Mouse (Mus musculus) bone marrow, adult 2 months (tissue): ENCODE measurements around the gene Pcp2.

Experiments
- CTCF ChIP-seq: fragments of 200-500 bp; IDR thresholded peaks from 2 replicates; pipeline ENCODE4 v1.5.1; 2011; ENCODE audit warnings: low read length, control low read depth; ENCODE audit not compliant: control insufficient read depth, insufficient read depth
- POLR2A ChIP-seq: fragments of 200-500 bp; IDR thresholded peaks from 2 replicates; pipeline ENCODE4 v1.6.1; 2011; ENCODE audit warnings: low read depth, mild to moderate bottlenecking, control low read depth, low read length, borderline replicate concordance; ENCODE audit not compliant: control insufficient read depth

DNA sequence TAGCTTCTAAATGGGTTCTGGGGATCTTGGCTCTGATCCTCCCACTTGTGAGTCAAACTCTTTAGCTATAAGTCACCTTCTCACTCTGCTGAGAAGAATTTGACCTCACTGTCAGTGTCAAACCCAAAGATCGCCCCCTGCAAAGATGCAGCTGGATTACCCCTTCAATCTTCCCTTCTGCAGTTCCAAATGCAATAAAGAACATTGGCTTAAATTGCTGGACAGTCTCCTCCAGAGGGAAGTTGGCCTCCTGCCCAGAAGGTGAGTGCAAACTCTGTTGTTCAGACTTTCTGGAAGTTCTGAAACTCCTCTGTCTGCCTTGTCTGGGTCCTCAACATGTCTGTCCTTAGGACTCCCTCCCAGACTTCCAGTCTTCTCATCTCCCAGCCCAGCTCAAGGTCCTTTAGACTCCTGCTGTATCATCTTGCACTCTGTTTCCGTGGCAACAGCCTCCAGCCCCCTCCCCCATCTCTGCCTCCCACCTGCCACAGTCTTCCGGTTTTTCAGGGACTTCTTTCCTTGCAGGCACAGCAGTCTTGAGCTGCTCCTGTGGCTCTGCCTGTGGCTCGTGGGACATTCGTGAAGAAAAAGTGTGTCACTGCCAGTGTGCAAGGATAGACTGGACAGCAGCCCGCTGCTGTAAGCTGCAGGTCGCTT lies 31.5 kb upstream of the Pcp2 start:
- TF ChIP-seq CTCF (no peak), POLR2A (no peak)
